In genomic region chr11:114038036-114038435, GRCm38 (mm10) we compare ENCODE assay signal across 11 mouse cellular contexts. TPM values are rescaled to one million over a fixed set of nuclear protein-coding genes. Genes with fewer than 3 reads are reported as not detected.
DNase-seq lines count a peak whose midpoint lies in the region; ATAC-seq and TF ChIP-seq lines count a peak whose summit lies in the region.
"Had no signal": no experiment of that assay in that cellular context is flagged by ENCODE, and none has a peak within 500 bp of the region (broad histone marks: within the 10 kb centered on the region; RNA-seq: fewer than 3 reads in every experiment).

No protein-coding gene starts in this region.

- H3K4me3 ChIP-seq in lung, adult 2 months (replicated peaks; ENCODE audit: extremely low read depth, low read depth, low read length) = no peak overlapping the region
- no peak overlapping the region for H3K4me3 ChIP-seq in stomach, embryonic 15.5 days (replicated peaks)
- H3K4me3 ChIP-seq: heart, embryonic 13.5 days; megakaryocyte, embryonic 14.5 days had no signal

- TF ChIP-seq CTCF in lung, adult 2 months (IDR thresholded peaks at IDR 0.05; ENCODE audit: insufficient read depth, low read length) = no peak

- no peaks in the 10 kb centered on the region for H3K27me3 ChIP-seq in stomach, embryonic 15.5 days (replicated peaks)
- H3K27me3 ChIP-seq: heart, embryonic 13.5 days had no signal

- no peak overlapping the region for H3K9ac ChIP-seq in stomach, embryonic 15.5 days
- H3K9ac ChIP-seq: heart, embryonic 13.5 days had no signal

- H3K36me3 ChIP-seq in stomach, embryonic 15.5 days = no peaks in the 10 kb centered on the region
- H3K36me3 ChIP-seq: heart, embryonic 13.5 days had no signal

- no peak for TF ChIP-seq POLR2A in lung, adult 2 months (IDR thresholded peaks at IDR 0.05; ENCODE audit: borderline replicate concordance, extremely low read depth, low read depth, low read length)

- no peaks in the 10 kb centered on the region for H3K4me1 ChIP-seq in lung, adult 2 months (ENCODE audit: control insufficient read depth, insufficient read depth, low read length)
- H3K4me1 ChIP-seq in stomach, embryonic 15.5 days = peaks cover 13% of the 10 kb centered on the region
- H3K4me1 ChIP-seq: megakaryocyte, embryonic 14.5 days had no signal

- H3K4me2 ChIP-seq in stomach, embryonic 15.5 days = no peak overlapping the region
- H3K4me2 ChIP-seq: heart, embryonic 13.5 days had no signal

- H3K9me3 ChIP-seq in stomach, embryonic 15.5 days = no peaks in the 10 kb centered on the region
- H3K9me3 ChIP-seq: heart, embryonic 13.5 days; megakaryocyte, embryonic 14.5 days had no signal

- H3K27ac ChIP-seq in stomach, embryonic 15.5 days = no peak overlapping the region
- H3K27ac ChIP-seq: heart, embryonic 13.5 days had no signal

- peak; percentile 47; the same call in 1 of the 2 replicates for ATAC-seq in stomach, embryonic 15.5 days (ENCODE audit: insufficient read depth, low FRiP score, low read depth)
- ATAC-seq in CD4-positive, CD25-positive, alpha-beta regulatory T cell, adult 4 months = no peak

- peak; percentile 15 to 45 for DNase-seq in lung, adult 18-20 months
- no peak for DNase-seq in lung, adult 2 months
- peak; percentile 30 to 64 for DNase-seq in frontal cortex, adult 2 months (ENCODE audit: extremely low spot score in 1 of 2, low spot score in 1 of 2)
- DNase-seq in left cerebral cortex, adult 9 months (ENCODE audit: low spot score in 2 of 2) = peak; percentile 37 to 64
- no peak for DNase-seq in MN1 (ENCODE audit: low spot score)
- DNase-seq in yolk sac, embryonic 10.5 days (ENCODE audit: low spot score) = no peak
- DNase-seq: thymus, adult 18-20 months had no signal

- 48% methylated on average over 8 of the region's 8 CpGs for WGBS in lung, adult 2 months
- 54% methylated on average over 8 of the region's 8 CpGs for WGBS in stomach, embryonic 15.5 days

RNA-seq across cellular contexts. Expression of gene Sdk2, which starts 28.8 kb away (rescaled TPM):
- polyA plus RNA-seq in lung, adult 2 months (2012; rRNA removed) = 0.71 and 1.2 TPM in 2 replicates
- polyA plus RNA-seq in frontal cortex, adult 2 months (2012; rRNA removed) = 7.8 and 8.6 TPM in 2 replicates
- polyA plus RNA-seq in stomach, embryonic 15.5 days (2015; fragmentation: Nextera tagmentation; extraction: Ambion mirVana) = 3.0 and 3.2 TPM in 2 replicates
- under 1 TPM in 1 of 2 experiments, not detected in 1; 0.13 TPM for polyA plus RNA-seq in CD4-positive, CD25-positive, alpha-beta regulatory T cell, adult 4 months (2017; shearing (Covaris generic))

Comparison
In these comparisons a context has a peak if more than half of its experiments do, and no peak if none do; other contexts are left out.
1. DNase-seq: peak in lung, adult 18-20 months (2 of 2), frontal cortex, adult 2 months (2 of 2) and left cerebral cortex, adult 9 months (2 of 2); none in lung, adult 2 months (single experiment), MN1 (single experiment) and yolk sac, embryonic 10.5 days (single experiment).